Mouse (Mus musculus): ENCODE measurements around the gene Ksr2. TPM values are rescaled to one million over a fixed set of nuclear protein-coding genes. Genes with fewer than 3 reads are reported as not detected.

Gene Ksr2
- polyA plus RNA-seq, 1 experiment from 2014 or later: 0.11 TPM

DNA sequence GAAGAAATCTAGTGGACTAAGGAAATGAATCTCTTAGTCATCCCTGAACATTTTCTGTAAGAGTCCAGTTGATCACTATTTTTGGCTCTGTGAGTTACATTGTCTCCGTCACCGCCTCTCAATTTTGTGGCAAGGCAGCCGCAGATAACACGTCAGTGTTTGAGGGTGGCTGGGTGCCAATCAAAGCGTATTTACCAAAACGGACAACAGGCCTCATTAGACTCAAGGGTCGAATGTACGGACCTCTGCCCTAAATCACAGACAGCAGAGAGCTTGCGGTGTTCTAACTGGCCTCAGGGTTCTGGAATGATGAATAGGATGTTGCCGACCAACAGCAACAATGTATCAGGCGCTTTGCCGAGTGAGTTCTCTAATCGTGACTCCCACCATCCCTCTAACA, 245.8 kb downstream of the Ksr2 start:
- WGBS: 70% methylated on average over 13 of the region's 13 CpGs
- Histone ChIP-seq H3K36me3 (ENCODE audit: control insufficient read depth, insufficient read depth, low read length) (no peaks in the 10 kb centered on the region), H3K4me3 (ENCODE audit: low read depth, low read length) (no peak overlapping the region), H3K27ac (replicated peaks; ENCODE audit: low read depth, low read length) (no peak overlapping the region), H3K27me3 (ENCODE audit: control insufficient read depth, insufficient read depth, low read length) (no peaks in the 10 kb centered on the region), H3K9ac (ENCODE audit: low read length) (no peak overlapping the region), H3K4me2 (ENCODE audit: low read depth, severe bottlenecking) (no peak overlapping the region), H3K9me3 (ENCODE audit: control insufficient read depth, low read length) (no peaks in the 10 kb centered on the region), H3K4me1 (ENCODE audit: control insufficient read depth, insufficient read depth, low read length) (no peaks in the 10 kb centered on the region)
- ATAC-seq (ENCODE audit: insufficient number of reproducible peaks, low FRiP score, low TSS enrichment, low read depth) (no peak), DNase-seq (ENCODE audit: low spot score) (no peak)

DNA sequence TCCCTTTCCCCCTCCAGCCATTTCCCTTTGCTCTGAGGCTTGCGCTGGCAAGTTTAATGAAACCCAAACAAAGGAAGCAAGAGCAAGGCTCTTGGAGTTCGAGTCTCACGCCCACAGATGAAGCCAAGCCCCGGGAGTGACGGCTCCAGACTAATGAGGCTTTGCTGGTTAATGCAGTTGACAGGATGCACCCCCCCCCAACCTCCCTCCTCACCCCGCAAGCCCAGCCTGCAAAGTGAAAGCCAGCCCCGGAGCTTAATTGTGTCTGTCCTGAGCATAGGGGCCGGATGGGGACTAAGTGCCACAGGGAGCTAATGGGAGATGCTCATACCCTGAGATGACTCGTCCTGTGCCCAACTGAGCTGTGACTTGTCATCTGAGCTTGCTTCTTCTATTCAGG, 251.4 kb downstream of the Ksr2 start:
- no peak overlapping the region for H3K4me2 ChIP-seq (ENCODE audit: low read depth, severe bottlenecking)
- H3K4me1 ChIP-seq (ENCODE audit: control insufficient read depth, insufficient read depth, low read length): 0 out of 2 replicates have a peak, but pooled peaks cover 1% of the 10 kb centered on the region
- DNase-seq (ENCODE audit: low spot score) (peak; percentile 28), ATAC-seq (ENCODE audit: insufficient number of reproducible peaks, low FRiP score, low TSS enrichment, low read depth) (no peak)
- H3K9me3 ChIP-seq (ENCODE audit: control insufficient read depth, low read length): no peaks in the 10 kb centered on the region
- 6% methylated on average over 9 of the region's 9 CpGs for WGBS
- H3K36me3 ChIP-seq (ENCODE audit: control insufficient read depth, insufficient read depth, low read length): no peaks in the 10 kb centered on the region
- no peak overlapping the region for H3K27ac ChIP-seq (replicated peaks; ENCODE audit: low read depth, low read length)
- no peak overlapping the region for H3K9ac ChIP-seq (ENCODE audit: low read length)
- H3K27me3 ChIP-seq (ENCODE audit: control insufficient read depth, insufficient read depth, low read length): no peaks in the 10 kb centered on the region
- no peak overlapping the region for H3K4me3 ChIP-seq (ENCODE audit: low read depth, low read length)

DNA sequence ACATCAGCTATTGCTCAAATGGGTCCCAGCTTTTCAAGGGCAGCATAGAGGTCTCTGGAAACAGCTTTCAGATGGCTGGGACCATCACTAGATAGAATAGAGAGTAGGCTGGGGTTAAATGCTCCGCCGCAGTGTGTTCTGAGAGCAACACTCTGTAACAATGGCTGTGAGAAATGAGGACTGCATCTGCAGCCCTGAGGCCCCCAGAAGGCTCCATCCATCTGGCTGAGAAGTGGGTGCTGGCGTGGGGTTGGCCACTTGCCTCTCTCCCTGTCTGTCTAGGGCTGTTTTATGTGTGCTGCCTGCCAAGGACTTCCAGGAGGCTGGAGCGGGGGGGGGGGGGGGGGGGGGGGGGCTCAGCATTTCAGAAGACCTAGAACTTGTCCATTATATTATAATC, 253.5 kb downstream of the Ksr2 start:
- DNase-seq (ENCODE audit: low spot score): no peak
- Histone ChIP-seq H3K9ac (ENCODE audit: low read length) (no peak overlapping the region), H3K4me1 (ENCODE audit: control insufficient read depth, insufficient read depth, low read length) (0 out of 2 replicates have a peak, but pooled peaks cover 5% of the 10 kb centered on the region), H3K27me3 (ENCODE audit: control insufficient read depth, insufficient read depth, low read length) (no peaks in the 10 kb centered on the region), H3K9me3 (ENCODE audit: control insufficient read depth, low read length) (no peaks in the 10 kb centered on the region), H3K27ac (replicated peaks; ENCODE audit: low read depth, low read length) (no peak overlapping the region), H3K4me2 (ENCODE audit: low read depth, severe bottlenecking) (no peak overlapping the region), H3K4me3 (ENCODE audit: low read depth, low read length) (no peak overlapping the region), H3K36me3 (ENCODE audit: control insufficient read depth, insufficient read depth, low read length) (no peaks in the 10 kb centered on the region)
- ATAC-seq (ENCODE audit: insufficient number of reproducible peaks, low FRiP score, low TSS enrichment, low read depth): no peak
- WGBS: 68% methylated on average over 3 of the region's 4 CpGs

DNA sequence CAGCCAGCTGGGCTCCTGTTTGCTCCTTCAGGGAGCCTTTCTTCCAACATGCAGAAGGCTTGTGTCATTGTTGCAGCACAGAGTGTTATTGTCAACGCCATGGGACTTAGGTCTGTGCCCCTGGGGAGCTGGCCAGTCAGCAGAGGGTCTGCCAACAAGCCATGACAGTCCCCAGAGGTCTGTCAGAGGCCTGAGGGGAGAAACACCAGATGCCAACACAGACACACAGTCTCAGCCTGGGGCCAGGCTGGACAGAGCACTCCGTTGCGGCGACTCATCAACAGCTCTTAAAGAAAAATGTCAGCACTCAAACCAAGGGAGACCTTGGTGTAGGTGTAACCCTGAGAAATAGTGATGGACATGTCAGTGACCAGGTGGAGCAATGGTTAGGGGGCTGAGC, 255.5 kb downstream of the Ksr2 start:
- no peak for ATAC-seq (ENCODE audit: insufficient number of reproducible peaks, low FRiP score, low TSS enrichment, low read depth)
- 68% methylated on average over 4 of the region's 4 CpGs for WGBS

DNA sequence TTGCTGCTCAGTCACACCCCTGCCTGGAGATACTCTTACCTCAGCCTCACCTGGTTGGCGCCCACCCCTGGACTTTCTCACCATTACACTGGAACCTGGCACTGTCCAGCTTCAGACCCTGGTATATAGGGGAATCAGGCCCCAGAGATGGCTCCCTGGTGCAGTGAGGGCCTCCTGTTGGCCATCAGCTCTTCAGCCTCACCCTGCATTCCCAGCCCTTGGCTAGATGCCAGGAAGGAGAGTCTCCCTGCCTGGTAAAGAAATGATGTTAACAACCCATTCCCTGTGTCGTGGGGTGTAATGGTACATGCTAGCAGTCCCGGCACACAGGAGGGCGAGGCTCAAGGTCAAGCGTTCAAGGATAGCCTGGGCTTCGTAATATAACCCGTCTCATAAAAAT, 256.0 kb downstream of the Ksr2 start:
- Histone ChIP-seq H3K36me3 (ENCODE audit: control insufficient read depth, insufficient read depth, low read length) (no peaks in the 10 kb centered on the region), H3K4me1 (ENCODE audit: control insufficient read depth, insufficient read depth, low read length) (0 out of 2 replicates have a peak, but pooled peaks cover 5% of the 10 kb centered on the region), H3K9ac (ENCODE audit: low read length) (no peak overlapping the region), H3K27ac (replicated peaks; ENCODE audit: low read depth, low read length) (no peak overlapping the region), H3K27me3 (ENCODE audit: control insufficient read depth, insufficient read depth, low read length) (no peaks in the 10 kb centered on the region), H3K4me2 (ENCODE audit: low read depth, severe bottlenecking) (no peak overlapping the region), H3K4me3 (ENCODE audit: low read depth, low read length) (no peak overlapping the region), H3K9me3 (ENCODE audit: control insufficient read depth, low read length) (no peaks in the 10 kb centered on the region)
- 66% methylated on average over 7 of the region's 7 CpGs for WGBS
- no peak for ATAC-seq (ENCODE audit: insufficient number of reproducible peaks, low FRiP score, low TSS enrichment, low read depth)
- DNase-seq (ENCODE audit: low spot score): no peak

More for the DNA sequence above, 255.5 kb downstream of the Ksr2 start:
- Histone ChIP-seq H3K4me3 (ENCODE audit: low read depth, low read length) (no peak overlapping the region), H3K4me1 (ENCODE audit: control insufficient read depth, insufficient read depth, low read length) (0 out of 2 replicates have a peak, but pooled peaks cover 5% of the 10 kb centered on the region), H3K27me3 (ENCODE audit: control insufficient read depth, insufficient read depth, low read length) (no peaks in the 10 kb centered on the region), H3K36me3 (ENCODE audit: control insufficient read depth, insufficient read depth, low read length) (no peaks in the 10 kb centered on the region), H3K27ac (replicated peaks; ENCODE audit: low read depth, low read length) (no peak overlapping the region), H3K4me2 (ENCODE audit: low read depth, severe bottlenecking) (no peak overlapping the region), H3K9me3 (ENCODE audit: control insufficient read depth, low read length) (no peaks in the 10 kb centered on the region), H3K9ac (ENCODE audit: low read length) (no peak overlapping the region)
- no peak for DNase-seq (ENCODE audit: low spot score)

DNA sequence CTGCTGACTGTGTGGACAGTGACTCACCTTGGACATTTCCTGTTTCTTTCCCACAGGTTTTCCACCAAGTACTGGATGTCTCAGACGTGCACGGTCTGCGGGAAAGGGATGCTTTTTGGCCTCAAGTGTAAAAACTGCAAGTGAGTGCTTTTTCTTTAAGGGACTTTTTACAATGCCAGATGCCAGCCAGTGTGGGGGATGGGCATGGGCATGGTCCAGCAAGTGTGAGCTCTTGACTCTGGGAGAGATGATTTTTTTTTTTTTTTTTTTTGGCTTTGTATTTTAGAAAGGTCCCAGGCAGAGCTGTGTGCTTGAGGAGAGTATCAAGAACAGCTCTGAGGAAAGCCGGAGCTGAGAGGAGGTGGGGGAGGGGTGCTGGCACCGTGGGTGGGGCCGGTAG, 257.6 kb downstream of the Ksr2 start:
- H3K9ac ChIP-seq (ENCODE audit: low read length): no peak overlapping the region
- no peak for ATAC-seq (ENCODE audit: insufficient number of reproducible peaks, low FRiP score, low TSS enrichment, low read depth)

DNA sequence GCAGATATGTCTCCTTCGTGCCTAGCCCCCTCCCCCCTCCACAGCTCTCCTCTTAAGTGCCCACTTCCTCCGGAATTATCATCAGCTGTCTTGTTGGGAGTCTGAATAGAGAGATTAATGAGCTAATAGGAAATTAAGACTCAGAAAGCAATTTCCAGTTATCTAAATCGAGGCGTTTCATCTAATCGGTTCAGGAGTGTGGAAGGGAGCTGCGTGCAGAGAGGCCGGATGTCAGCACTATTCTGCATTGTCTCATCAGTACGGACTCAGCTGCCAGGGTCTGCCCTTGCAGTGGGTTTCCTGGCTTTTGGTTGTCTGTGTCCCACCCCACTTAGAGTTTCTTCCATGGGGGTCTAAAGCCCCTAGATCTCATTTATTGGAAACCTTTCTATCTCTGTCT, 262.0 kb downstream of the Ksr2 start:
- ATAC-seq (ENCODE audit: insufficient number of reproducible peaks, low FRiP score, low TSS enrichment, low read depth) (no peak), DNase-seq (ENCODE audit: low spot score) (no peak)
- Histone ChIP-seq H3K4me1 (ENCODE audit: control insufficient read depth, insufficient read depth, low read length) (no peaks in the 10 kb centered on the region), H3K9ac (ENCODE audit: low read length) (no peak overlapping the region), H3K27ac (replicated peaks; ENCODE audit: low read depth, low read length) (no peak overlapping the region), H3K36me3 (ENCODE audit: control insufficient read depth, insufficient read depth, low read length) (no peaks in the 10 kb centered on the region), H3K4me3 (ENCODE audit: low read depth, low read length) (no peak overlapping the region), H3K27me3 (ENCODE audit: control insufficient read depth, insufficient read depth, low read length) (no peaks in the 10 kb centered on the region), H3K4me2 (ENCODE audit: low read depth, severe bottlenecking) (no peak overlapping the region), H3K9me3 (ENCODE audit: control insufficient read depth, low read length) (no peaks in the 10 kb centered on the region)
- 77% methylated on average over 8 of the region's 8 CpGs for WGBS

More for the DNA sequence above, 257.6 kb downstream of the Ksr2 start:
- H3K9me3 ChIP-seq (ENCODE audit: control insufficient read depth, low read length): no peaks in the 10 kb centered on the region
- H3K27me3 ChIP-seq (ENCODE audit: control insufficient read depth, insufficient read depth, low read length): no peaks in the 10 kb centered on the region
- 50% methylated on average over 6 of the region's 6 CpGs for WGBS
- H3K27ac ChIP-seq (replicated peaks; ENCODE audit: low read depth, low read length): no peak overlapping the region
- DNase-seq (ENCODE audit: low spot score): no peak
- 0 out of 2 replicates have a peak, but pooled peaks cover 5% of the 10 kb centered on the region for H3K4me1 ChIP-seq (ENCODE audit: control insufficient read depth, insufficient read depth, low read length)
- H3K4me2 ChIP-seq (ENCODE audit: low read depth, severe bottlenecking): no peak overlapping the region
- no peak overlapping the region for H3K4me3 ChIP-seq (ENCODE audit: low read depth, low read length)
- H3K36me3 ChIP-seq (ENCODE audit: control insufficient read depth, insufficient read depth, low read length): no peaks in the 10 kb centered on the region

DNA sequence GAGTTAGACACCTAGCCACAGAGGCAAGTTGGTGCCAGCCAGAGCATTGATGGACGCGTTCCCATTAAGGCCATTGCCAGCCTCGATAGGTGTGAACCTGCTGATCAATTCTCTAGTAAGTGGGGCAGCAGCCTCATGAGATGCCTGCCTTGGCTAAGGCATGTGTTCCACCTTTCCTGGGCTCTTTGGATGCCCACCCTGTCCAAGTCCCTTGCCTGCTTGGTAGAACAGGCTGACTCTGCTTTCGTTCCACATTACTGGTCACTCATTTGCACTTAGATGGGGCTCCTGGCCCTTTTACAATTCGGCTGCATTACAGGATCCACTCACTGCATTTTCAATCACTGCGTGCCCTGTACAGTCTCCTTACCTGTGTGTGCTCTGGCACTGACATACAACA, 263.4 kb downstream of the Ksr2 start:
- Histone ChIP-seq H3K27ac (replicated peaks; ENCODE audit: low read depth, low read length) (no peak overlapping the region), H3K4me2 (ENCODE audit: low read depth, severe bottlenecking) (no peak overlapping the region), H3K4me3 (ENCODE audit: low read depth, low read length) (no peak overlapping the region), H3K4me1 (ENCODE audit: control insufficient read depth, insufficient read depth, low read length) (no peaks in the 10 kb centered on the region), H3K9me3 (ENCODE audit: control insufficient read depth, low read length) (no peaks in the 10 kb centered on the region), H3K27me3 (ENCODE audit: control insufficient read depth, insufficient read depth, low read length) (no peaks in the 10 kb centered on the region), H3K36me3 (ENCODE audit: control insufficient read depth, insufficient read depth, low read length) (no peaks in the 10 kb centered on the region), H3K9ac (ENCODE audit: low read length) (no peak overlapping the region)
- DNase-seq (ENCODE audit: low spot score) (no peak), ATAC-seq (ENCODE audit: insufficient number of reproducible peaks, low FRiP score, low TSS enrichment, low read depth) (no peak)
- WGBS: 93% methylated on average over 6 of the region's 6 CpGs

DNA sequence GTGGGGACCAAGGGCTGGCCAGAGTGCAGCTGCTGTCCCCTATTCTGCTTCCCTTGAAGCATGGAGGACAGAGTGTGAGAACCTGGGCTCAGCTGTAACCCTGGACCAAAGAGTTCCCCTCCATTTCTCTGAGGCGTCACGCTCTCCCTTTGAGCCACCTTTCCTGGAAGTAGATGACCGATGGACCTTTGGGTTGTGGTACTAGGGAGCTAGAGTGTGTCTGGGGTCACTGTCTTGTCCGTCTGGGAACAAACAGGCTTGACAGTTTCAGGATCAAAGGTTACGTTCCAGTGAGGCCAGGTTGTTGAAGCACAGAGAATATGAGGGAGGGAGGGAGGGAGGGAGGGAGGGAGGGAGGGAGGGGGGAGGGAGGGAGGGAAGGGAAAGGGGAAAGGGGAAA, 264.6 kb downstream of the Ksr2 start:
- H3K4me1 ChIP-seq (ENCODE audit: control insufficient read depth, insufficient read depth, low read length): no peaks in the 10 kb centered on the region
- ATAC-seq (ENCODE audit: insufficient number of reproducible peaks, low FRiP score, low TSS enrichment, low read depth) (no peak), DNase-seq (ENCODE audit: low spot score) (no peak)
- H3K27me3 ChIP-seq (ENCODE audit: control insufficient read depth, insufficient read depth, low read length): no peaks in the 10 kb centered on the region
- no peaks in the 10 kb centered on the region for H3K36me3 ChIP-seq (ENCODE audit: control insufficient read depth, insufficient read depth, low read length)
- no peak overlapping the region for H3K9ac ChIP-seq (ENCODE audit: low read length)
- H3K9me3 ChIP-seq (ENCODE audit: control insufficient read depth, low read length): no peaks in the 10 kb centered on the region
- no peak overlapping the region for H3K27ac ChIP-seq (replicated peaks; ENCODE audit: low read depth, low read length)
- WGBS: 75% methylated on average over 4 of the region's 5 CpGs
- no peak overlapping the region for H3K4me3 ChIP-seq (ENCODE audit: low read depth, low read length)
- H3K4me2 ChIP-seq (ENCODE audit: low read depth, severe bottlenecking): no peak overlapping the region

Measured in limb, embryonic 11.5 days (tissue).